Mouse (Mus musculus): ENCODE data around the gene Atp5k. TPM values are rescaled to one million over a fixed set of nuclear protein-coding genes. Genes with fewer than 3 reads are reported as not detected.
A peak's percentile ranks its signal among the peaks of the same experiment; 100 is the strongest.

The Atp5k gene
- polyA plus RNA-seq, 1 experiment = 1,348 TPM

GRCm38 (mm10) chr5:108466647-108467046, 32.4 kb upstream of the Atp5k start:
- TF ChIP-seq E2F4 (IDR thresholded peaks at IDR 0.05; ENCODE audit: insufficient read depth) = no peak
- no peak for TF ChIP-seq TCF3 (IDR thresholded peaks at IDR 0.05; ENCODE audit: insufficient read length, low read depth)
- no peak for TF ChIP-seq TCF12 (IDR thresholded peaks at IDR 0.05; ENCODE audit: insufficient read depth, poor library complexity, severe bottlenecking)
- no peak for TF ChIP-seq REST (IDR thresholded peaks at IDR 0.05; ENCODE audit: insufficient read depth, insufficient read length)
- TF ChIP-seq USF1 (IDR thresholded peaks at IDR 0.05; ENCODE audit: low read depth) = no peak
- TF ChIP-seq MYOG (IDR thresholded peaks at IDR 0.05; ENCODE audit: control insufficient read depth in 1 of 3, insufficient read depth in 1 of 3, insufficient read length in 2 of 3, low read depth in 2 of 3) = no peak
- no peak for TF ChIP-seq POLR2AphosphoS2 (IDR thresholded peaks at IDR 0.05; ENCODE audit: insufficient read length, low read depth)
- no peak for TF ChIP-seq MYOD1 (IDR thresholded peaks at IDR 0.05; ENCODE audit: control insufficient read depth in 1 of 3, insufficient read length in 2 of 3, low read depth in 2 of 3)
- no peak for TF ChIP-seq SRF (IDR thresholded peaks at IDR 0.05; ENCODE audit: control insufficient read depth, insufficient read length, low read depth)
- TF ChIP-seq POLR2A (IDR thresholded peaks at IDR 0.05; ENCODE audit: insufficient read length, low read depth) = no peak
- no peak for TF ChIP-seq MAX (IDR thresholded peaks at IDR 0.05; ENCODE audit: low read depth)
- TF ChIP-seq CEBPB (IDR thresholded peaks at IDR 0.05; ENCODE audit: insufficient read depth, poor library complexity, severe bottlenecking) = no peak
- Histone ChIP-seq H3ac (ENCODE audit: control insufficient read depth, insufficient read length) (no peak overlapping the region), H3K36me3 (ENCODE audit: control insufficient read depth, insufficient read depth) (no peaks in the 10 kb centered on the region), H3K4me2 (ENCODE audit: low read depth) (no peak overlapping the region), H3K27me3 (ENCODE audit: control insufficient read depth, insufficient read depth, insufficient read length) (no peaks in the 10 kb centered on the region), H3K79me2 (ENCODE audit: control insufficient read depth, insufficient read depth) (peaks cover 99% of the 10 kb centered on the region), H3K4me3 (no peak overlapping the region)

DNA sequence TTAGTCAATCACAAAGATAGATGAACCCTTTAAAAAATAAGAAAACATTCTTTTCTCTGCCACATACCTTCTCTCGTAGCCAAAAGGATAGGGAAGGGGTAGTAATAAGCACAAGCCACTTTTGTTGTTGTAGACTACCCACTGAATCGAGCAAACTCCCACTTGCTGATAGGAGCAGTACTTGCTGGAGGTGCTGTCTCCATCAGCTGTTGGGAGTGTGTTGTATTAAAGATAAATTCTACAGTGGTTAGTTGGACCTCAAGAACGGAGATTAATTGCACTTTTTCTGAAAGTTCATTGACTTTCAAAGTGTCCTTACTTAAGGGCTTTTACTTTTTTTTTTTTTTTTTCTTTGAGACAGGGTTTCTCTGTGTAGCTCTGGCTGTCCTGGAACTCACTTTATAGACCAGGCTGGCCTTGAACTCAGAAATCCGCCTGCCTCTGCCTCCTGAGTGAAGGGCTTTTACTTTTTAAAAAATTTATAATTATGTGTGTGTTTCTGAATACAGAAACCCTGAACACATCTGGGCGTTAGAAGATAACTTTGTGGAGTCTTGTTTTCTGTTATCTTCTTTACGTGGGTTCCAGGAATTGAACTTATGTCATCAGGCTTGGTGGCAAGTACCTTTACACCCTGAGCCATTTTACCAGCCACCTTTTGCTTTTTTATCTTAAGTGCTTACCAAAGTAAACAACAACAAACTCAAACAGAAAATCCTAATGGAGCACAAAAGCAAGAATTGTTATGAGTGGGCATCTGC, 31.1 kb upstream of the Atp5k start:
- H3K27me3 ChIP-seq (ENCODE audit: control insufficient read depth, insufficient read depth, insufficient read length) = no peaks in the 10 kb centered on the region
- H3K4me2 ChIP-seq (ENCODE audit: low read depth) = no peak overlapping the region
- no peak overlapping the region for H3K4me3 ChIP-seq
- H3K36me3 ChIP-seq (ENCODE audit: control insufficient read depth, insufficient read depth) = no peaks in the 10 kb centered on the region
- H3ac ChIP-seq (ENCODE audit: control insufficient read depth, insufficient read length) = no peak overlapping the region
- no peak for TF ChIP-seq POLR2A (IDR thresholded peaks at IDR 0.05; ENCODE audit: insufficient read length, low read depth)
- TF ChIP-seq USF1 (IDR thresholded peaks at IDR 0.05; ENCODE audit: low read depth) = no peak
- no peak for TF ChIP-seq POLR2AphosphoS2 (IDR thresholded peaks at IDR 0.05; ENCODE audit: insufficient read length, low read depth)
- no peak for TF ChIP-seq MYOG (IDR thresholded peaks at IDR 0.05; ENCODE audit: control insufficient read depth in 1 of 3, insufficient read depth in 1 of 3, insufficient read length in 2 of 3, low read depth in 2 of 3)
- no peak for TF ChIP-seq MAX (IDR thresholded peaks at IDR 0.05; ENCODE audit: low read depth)
- TF ChIP-seq REST (IDR thresholded peaks at IDR 0.05; ENCODE audit: insufficient read depth, insufficient read length) = no peak
- TF ChIP-seq TCF12 (IDR thresholded peaks at IDR 0.05; ENCODE audit: insufficient read depth, poor library complexity, severe bottlenecking) = no peak
- TF ChIP-seq SRF (IDR thresholded peaks at IDR 0.05; ENCODE audit: control insufficient read depth, insufficient read length, low read depth) = no peak
- H3K79me2 ChIP-seq (ENCODE audit: control insufficient read depth, insufficient read depth) = peaks cover 91% of the 10 kb centered on the region

- peak overlapping the region; percentile 96 for H3ac ChIP-seq (ENCODE audit: control insufficient read depth, insufficient read length)
- H3K27me3 ChIP-seq (ENCODE audit: control insufficient read depth, insufficient read depth, insufficient read length) = no peaks in the 10 kb centered on the region
- peak overlapping the region; percentile 99 for H3K4me2 ChIP-seq (ENCODE audit: low read depth)
- peaks cover 62% of the 10 kb centered on the region for H3K79me2 ChIP-seq (ENCODE audit: control insufficient read depth, insufficient read depth)
- peak overlapping the region; percentile 92 for H3K4me3 ChIP-seq
- H3K36me3 ChIP-seq (ENCODE audit: control insufficient read depth, insufficient read depth) = no peaks in the 10 kb centered on the region
- TF ChIP-seq MYOD1 (IDR thresholded peaks at IDR 0.05; ENCODE audit: control insufficient read depth in 1 of 3, insufficient read length in 2 of 3, low read depth in 2 of 3) (no peak), POLR2A (IDR thresholded peaks at IDR 0.05; ENCODE audit: insufficient read length, low read depth) (peak; percentile 34), POLR2AphosphoS2 (IDR thresholded peaks at IDR 0.05; ENCODE audit: insufficient read length, low read depth) (peak; percentile 12), E2F4 (IDR thresholded peaks at IDR 0.05; ENCODE audit: insufficient read depth) (no peak)
Measured at GRCm38 (mm10) chr5:108462446-108462845, 28.2 kb upstream of the Atp5k start.

DNA sequence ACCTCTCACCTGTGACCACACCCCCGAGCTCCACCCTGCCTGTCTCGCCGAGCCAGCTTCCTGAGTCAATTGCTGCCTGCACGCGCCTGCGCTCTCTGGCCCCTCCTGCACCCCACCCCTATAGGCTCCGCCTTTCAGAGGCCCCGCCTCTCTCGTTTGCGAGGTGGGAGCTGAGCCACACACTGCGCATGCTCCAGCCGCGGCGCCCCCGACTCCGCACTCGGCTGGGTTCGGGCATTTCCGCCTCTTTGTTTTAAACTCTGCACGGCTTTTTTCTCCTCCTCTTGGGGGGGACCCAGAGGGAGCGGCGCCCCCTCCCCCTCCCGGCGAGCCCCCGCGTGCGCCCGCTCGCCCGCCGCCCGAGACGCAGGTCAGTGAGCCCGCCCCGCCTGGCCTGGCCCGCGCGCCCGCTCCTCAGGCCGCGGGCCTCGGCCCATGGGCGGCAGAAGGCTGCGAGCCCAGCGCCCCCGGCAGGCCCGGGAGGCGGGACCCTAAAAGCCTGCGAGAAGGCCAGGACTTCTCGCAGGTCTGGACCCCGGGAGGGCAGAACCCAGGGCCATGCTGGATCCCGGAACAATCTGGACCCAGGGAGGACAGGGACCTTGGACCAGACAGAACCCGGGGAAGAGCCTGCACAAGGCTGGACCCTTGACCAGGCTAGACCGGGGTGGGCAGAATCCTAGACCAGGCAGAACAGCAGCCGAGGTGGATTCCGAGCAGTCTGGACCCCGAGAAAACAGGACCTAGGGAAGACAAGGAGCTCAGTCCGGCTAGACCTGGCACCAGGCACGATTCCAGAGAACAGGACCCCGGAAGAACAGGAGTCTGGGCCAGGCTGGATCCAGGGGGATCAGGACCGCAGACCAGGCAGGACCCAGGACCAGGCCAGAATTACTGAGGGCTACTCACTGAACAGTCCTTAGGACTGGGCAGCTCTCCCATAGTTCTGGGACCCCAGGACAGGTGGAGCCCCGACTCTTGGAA, 27.1 kb upstream of the Atp5k start, which contains the start of gene Pcgf3:
Gene Pcgf3, plus strand, starts transcription at position 151 of the 984 bp plus-strand sequence.
- Histone ChIP-seq H3K79me2 (ENCODE audit: control insufficient read depth, insufficient read depth) (peaks cover 51% of the 10 kb centered on the region), H3K27me3 (ENCODE audit: control insufficient read depth, insufficient read depth, insufficient read length) (no peaks in the 10 kb centered on the region), H3K4me2 (ENCODE audit: low read depth) (peak within 1 kb of the TSS; percentile 99), H3K4me3 (peak within 1 kb of the TSS; percentile 92), H3ac (ENCODE audit: control insufficient read depth, insufficient read length) (peak within 1 kb of the TSS; percentile 96), H3K36me3 (ENCODE audit: control insufficient read depth, insufficient read depth) (no peaks in the 10 kb centered on the region)
- TF ChIP-seq SRF (IDR thresholded peaks at IDR 0.05; ENCODE audit: control insufficient read depth, insufficient read length, low read depth) (no peak), POLR2AphosphoS2 (IDR thresholded peaks at IDR 0.05; ENCODE audit: insufficient read length, low read depth) (peak; percentile 76), E2F4 (IDR thresholded peaks at IDR 0.05; ENCODE audit: insufficient read depth) (no peak), MYOD1 (IDR thresholded peaks at IDR 0.05; ENCODE audit: control insufficient read depth in 1 of 3, insufficient read length in 2 of 3, low read depth in 2 of 3) (no peak), MYOG (IDR thresholded peaks at IDR 0.05; ENCODE audit: control insufficient read depth in 1 of 3, insufficient read depth in 1 of 3, insufficient read length in 2 of 3, low read depth in 2 of 3) (no peak), POLR2A (IDR thresholded peaks at IDR 0.05; ENCODE audit: insufficient read length, low read depth) (peak; percentile 73), TCF3 (IDR thresholded peaks at IDR 0.05; ENCODE audit: insufficient read length, low read depth) (no peak), CEBPB (IDR thresholded peaks at IDR 0.05; ENCODE audit: insufficient read depth, poor library complexity, severe bottlenecking) (no peak)
